Mouse (Mus musculus): ENCODE results near the gene Gja4.
A peak's percentile ranks its signal among the peaks of the same experiment; 100 is the strongest.

Gja4 gene

DNA sequence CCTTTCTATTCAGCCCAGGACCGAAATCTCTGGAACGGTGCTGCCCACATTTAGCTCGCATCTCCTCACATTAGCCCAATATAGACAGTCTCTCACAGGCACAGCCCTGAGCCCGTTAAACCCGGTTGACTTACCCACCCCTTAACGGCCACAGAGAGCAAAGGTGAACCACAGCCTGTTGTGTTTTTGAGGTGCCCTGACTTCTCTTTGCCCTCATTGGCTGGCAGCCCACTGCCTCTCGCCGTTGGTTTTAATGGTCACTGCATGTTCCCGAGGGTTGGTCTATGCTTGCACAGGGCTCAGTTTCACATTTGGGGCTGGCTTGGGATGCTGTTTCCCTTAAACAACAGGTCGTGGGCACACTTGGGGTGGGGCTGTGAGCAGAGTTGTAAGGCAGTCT lies 10.5 kb upstream of the Gja4 start:
- DNase-seq (ENCODE audit: low spot score in 2 of 2), result no peak

- no peak for DNase-seq (ENCODE audit: low spot score in 2 of 2)
Measured at GRCm38 (mm10) chr4:127323651-127324050, 9.8 kb upstream of the Gja4 start.

DNA sequence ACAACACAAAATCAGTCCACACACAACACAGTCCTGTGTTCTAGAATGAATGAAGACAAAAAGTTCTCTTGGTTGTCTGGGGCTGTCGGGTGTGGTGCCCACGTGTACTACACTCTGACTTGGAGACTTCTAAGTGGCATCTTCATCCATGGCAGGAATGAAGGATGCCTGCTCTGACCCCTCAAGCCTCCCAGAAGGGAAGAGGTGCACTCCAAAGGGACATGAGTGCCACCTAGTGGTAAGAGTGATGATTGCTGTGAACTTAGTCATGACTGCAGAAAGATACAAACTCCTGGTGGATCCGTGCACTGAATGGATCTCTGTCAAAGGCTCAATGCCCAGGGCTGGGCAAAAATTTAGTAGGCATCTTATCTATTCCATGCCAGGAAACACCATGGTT lies 5.8 kb upstream of the Gja4 start:
- DNase-seq (ENCODE audit: low spot score in 2 of 2), result peak in 1 of 2 experiments; percentile 41

GRCm38 (mm10) chr4:127317143-127317542 lies 3.3 kb upstream of the Gja4 start:
- DNase-seq (ENCODE audit: low spot score in 2 of 2), result no peak

GRCm38 (mm10) chr4:127315753-127316152 lies 1.9 kb upstream of the Gja4 start:
- DNase-seq (ENCODE audit: low spot score in 2 of 2), result no peak

DNA sequence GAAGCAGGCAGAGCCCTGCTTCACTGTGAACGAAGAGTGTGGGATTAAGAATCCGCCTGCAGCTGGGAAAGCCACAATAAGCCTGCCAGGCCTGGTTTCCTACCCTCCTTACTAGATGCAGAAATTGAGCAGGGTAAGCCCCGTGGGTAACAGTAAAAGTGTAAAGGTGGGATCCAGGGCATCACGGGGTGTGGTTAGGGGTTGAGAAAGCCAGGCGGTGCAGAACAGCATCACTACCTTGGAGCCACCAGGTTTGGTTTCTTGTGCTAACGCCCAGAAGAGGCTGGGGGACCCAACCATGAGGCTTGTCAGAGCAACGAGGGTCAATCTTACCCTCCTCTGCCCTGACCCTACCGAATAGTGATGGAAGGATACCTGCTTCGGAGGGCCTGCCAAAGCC lies 746 bp upstream of the Gja4 start:
- no peak for DNase-seq (ENCODE audit: low spot score in 2 of 2)

DNA sequence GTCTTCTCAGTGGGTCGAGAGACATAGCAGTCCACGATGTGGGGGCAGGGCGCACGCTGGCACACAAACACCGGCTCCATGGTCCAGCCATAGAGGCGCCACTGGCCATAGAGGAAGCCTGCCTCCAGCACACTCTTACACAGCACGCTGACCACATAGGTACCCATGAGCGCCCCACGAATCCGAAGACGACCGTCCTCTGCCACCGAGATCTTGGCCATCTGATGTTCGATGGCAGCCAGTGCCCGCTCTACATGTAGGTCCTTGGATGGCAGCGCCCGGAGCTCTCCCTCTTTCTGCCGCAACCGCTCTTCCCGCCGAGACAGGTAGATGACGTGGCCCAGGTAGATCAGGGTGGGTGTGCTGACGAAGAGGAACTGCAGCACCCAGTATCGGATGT lies 1.5 kb downstream of the Gja4 start:
- no peak for DNase-seq (ENCODE audit: low spot score in 2 of 2)

DNA sequence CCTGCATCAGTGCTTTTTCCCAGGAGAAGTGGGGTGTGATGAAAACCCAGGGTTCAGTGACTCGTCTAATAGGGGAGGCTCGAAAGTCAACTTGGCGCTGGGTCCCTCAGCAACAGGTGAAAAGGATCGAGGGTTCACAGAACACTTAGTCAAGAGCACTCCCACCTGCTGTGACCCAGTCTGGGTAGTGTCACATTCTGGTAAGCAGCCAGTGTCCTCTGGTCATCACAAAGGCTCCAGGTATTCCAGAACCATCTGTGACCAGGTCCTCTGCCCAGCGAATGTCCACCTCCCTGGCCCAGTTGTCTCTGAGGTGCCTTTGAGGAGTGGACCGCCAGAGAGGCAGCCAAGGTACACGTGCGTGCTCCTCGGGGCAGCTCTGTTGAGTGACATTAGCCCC lies 2.3 kb downstream of the Gja4 start:
- DNase-seq (ENCODE audit: low spot score in 2 of 2), result no peak

GRCm38 (mm10) chr4:127306915-127307314 lies 6.9 kb downstream of the Gja4 start:
- DNase-seq (ENCODE audit: low spot score in 2 of 2), result no peak

GRCm38 (mm10) chr4:127303796-127304195 lies 10.0 kb downstream of the Gja4 start:
- no peak for DNase-seq (ENCODE audit: low spot score in 2 of 2)

GRCm38 (mm10) chr4:127300503-127300902 lies 13.3 kb downstream of the Gja4 start:
- DNase-seq (ENCODE audit: low spot score in 2 of 2), result no peak

DNA sequence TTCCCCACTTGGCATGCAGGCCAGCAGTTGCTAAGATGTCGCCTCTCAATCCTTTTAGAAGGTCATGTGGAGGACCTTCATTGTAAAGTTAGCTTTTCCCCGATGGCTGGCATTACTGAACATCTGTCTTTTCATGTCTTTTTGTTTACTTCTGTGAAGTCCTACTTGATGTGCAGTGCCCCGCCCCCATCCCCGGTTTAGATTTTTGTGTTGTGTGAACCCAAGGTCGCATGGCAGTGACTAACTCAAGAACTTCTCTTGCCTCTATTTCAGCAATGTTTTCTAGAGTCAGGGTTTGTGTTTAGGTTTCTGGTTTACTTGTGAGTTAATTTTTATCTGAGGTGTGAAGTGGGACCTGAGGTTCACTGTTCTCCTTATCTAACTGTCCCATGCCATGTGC lies 21.2 kb downstream of the Gja4 start:
- DNase-seq (ENCODE audit: low spot score in 2 of 2), result no peak

GRCm38 (mm10) chr4:127289039-127289548 lies 24.7 kb downstream of the Gja4 start:
- no peak for DNase-seq (ENCODE audit: low spot score in 2 of 2)

DNA sequence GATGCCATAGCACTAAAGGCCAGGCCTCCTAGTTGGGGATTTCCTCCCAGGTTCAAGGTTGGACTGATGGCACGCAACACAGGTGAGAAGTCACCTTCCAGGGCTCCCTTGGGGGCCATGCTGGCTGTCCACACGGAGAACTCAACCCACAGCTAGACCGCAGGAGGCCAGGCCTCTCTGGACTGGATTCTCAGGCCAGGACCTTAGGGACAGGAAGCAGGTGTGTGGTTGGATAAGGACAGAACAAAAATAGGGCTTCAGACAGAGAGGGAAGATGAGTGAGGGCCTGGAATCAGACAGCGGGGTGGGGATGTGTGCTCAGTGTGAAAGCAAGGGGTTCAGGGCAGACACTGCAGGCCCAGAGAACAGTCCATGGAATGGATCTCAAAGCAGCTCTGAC lies 26.9 kb downstream of the Gja4 start:
- DNase-seq (ENCODE audit: low spot score in 2 of 2), result no peak

DNA sequence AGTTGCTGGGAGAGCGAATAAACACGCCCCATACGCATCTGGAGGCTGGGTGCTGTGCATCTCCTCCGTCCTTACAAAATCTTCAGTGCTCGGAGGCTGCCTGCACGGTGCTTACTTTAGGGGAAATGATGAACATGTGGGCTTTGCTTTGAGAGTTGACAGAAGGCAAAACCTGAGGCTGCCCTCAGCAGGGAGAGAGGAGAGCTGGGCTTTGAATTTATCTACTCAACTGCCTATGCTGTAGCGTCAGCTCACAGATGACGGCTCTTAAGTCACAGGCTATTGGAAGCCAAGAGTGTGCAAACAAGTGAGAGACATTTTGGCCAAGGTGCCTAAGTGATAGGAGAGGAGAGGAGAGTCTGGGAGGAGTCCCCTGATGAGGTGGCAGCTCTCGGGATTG lies 34.6 kb downstream of the Gja4 start:
- no peak for DNase-seq (ENCODE audit: low spot score in 2 of 2)

DNA sequence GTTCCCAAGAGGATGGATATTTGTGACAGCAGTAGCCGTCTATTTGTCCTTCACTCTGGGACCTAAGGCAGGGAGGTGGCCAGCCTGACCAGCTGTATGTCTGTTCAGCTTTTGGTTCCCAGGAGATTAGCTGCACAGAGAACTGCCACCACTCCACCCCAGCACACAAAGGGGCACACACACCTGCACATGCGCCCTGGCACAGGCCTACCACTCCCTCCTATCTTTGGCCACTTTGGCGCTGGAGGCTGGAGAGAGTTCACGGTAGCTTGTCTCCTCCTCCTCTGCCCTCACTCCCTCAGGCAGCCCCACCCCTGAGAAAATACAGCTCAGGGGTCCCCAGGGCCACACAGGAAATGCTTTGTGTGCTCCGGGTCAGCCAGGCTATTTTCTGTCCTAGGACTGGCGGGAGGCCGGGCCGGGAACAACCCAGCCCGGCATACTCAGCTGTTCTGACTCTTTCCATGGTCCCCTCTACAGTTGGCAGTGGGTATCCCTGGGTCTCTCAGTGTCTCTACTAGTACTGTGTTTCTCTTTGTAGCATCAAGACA lies 35.3 kb downstream of the Gja4 start:
- no peak for DNase-seq (ENCODE audit: low spot score in 2 of 2)

DNA sequence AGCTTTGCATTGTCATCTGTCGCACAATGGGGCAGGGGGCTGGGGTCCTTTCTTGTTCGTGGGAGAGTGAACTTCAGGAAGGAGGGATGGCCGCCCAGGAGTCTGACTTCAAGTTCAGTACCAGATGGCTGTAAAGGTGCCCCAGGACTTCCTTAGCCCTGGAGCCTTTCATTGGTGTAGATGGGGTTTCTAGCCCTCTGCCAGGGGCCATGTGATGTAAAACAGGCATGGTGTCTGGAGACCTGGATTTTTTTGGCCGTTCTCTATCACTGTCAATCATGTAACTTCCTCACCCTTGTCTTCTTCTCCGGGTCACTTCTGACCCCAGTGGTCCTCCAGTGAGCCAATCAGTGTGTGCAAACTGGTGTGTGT lies 49.7 kb downstream of the Gja4 start:
- no peak for DNase-seq (ENCODE audit: low spot score in 2 of 2)

- DNase-seq (ENCODE audit: low spot score in 2 of 2), result no peak
Measured at GRCm38 (mm10) chr4:127263438-127264182, 50.2 kb downstream of the Gja4 start.

GRCm38 (mm10) chr4:127261601-127262000 lies 52.2 kb downstream of the Gja4 start:
- DNase-seq (ENCODE audit: low spot score in 2 of 2), result no peak

All from spleen, postnatal 14 days (tissue).